Mouse (Mus musculus): ENCODE measurements around the gene Dpm3.

DNA sequence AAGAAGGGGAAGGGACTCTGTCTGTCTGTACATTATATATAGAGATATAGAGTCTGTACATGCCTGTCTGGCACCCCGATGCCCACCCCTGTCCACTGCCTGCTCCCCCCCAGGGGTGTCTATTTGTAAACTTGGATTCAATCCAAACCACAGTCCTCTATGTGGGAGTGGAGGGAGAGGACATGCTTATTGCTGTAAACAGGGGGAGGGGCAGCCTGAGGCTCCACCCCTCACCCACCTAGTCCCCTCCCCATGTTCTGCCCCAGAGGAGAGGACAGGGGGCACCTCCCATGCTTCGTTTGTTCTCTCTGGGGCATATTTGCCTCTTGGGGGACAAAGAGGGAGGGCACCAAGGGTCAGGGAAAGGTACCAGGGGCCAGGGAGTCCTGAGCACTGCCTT is 55.6 kb downstream of the Dpm3 start:
- TF ChIP-seq CTCF (conservative IDR thresholded peaks at IDR 0.05 in 1 of 2, IDR thresholded peaks at IDR 0.05 in 1 of 2; ENCODE audit: low read depth in 2 of 2, low read length in 2 of 2): no peak
- no peak for TF ChIP-seq NELFE (IDR thresholded peaks at IDR 0.05; ENCODE audit: low read depth, low read length)
- no peak for TF ChIP-seq MYC (IDR thresholded peaks at IDR 0.05; ENCODE audit: low read depth, low read length)
- TF ChIP-seq RAD21 (IDR thresholded peaks at IDR 0.05; ENCODE audit: low read depth, low read length): no peak
- no peak for TF ChIP-seq ZC3H11A (IDR thresholded peaks at IDR 0.05; ENCODE audit: low read depth, low read length)
- no peak for TF ChIP-seq HCFC1 (IDR thresholded peaks at IDR 0.05; ENCODE audit: low read depth, low read length)
- no peak for TF ChIP-seq ZNF384 (IDR thresholded peaks at IDR 0.05; ENCODE audit: low read depth, low read length)
- TF ChIP-seq ZMIZ1 (IDR thresholded peaks at IDR 0.05; ENCODE audit: low read depth, low read length): no peak
- no peak for TF ChIP-seq POLR2A (IDR thresholded peaks at IDR 0.05; ENCODE audit: low read depth, low read length)

Data from CH12.LX (cell line).